Mouse (Mus musculus) midbrain, embryonic 14.5 days (tissue): ENCODE data around the gene Slit2. TPM values are rescaled to one million over a fixed set of nuclear protein-coding genes. Genes with fewer than 3 reads are reported as not detected.

Experiments
- ATAC-seq: fragments of 200-750 bp; cut with Nextera tagmentation; 2 replicates; pipeline ENCODE4 v1.8.0; 2017; ENCODE audit warnings: moderate number of reproducible peaks, moderate library complexity; ENCODE audit not compliant: low FRiP score, low TSS enrichment
- DNase-seq: peaks from one replicate; pipeline ENCODE4 v3.0.0-alpha.2; 2015
- H3K27ac ChIP-seq: fragments of 300-500 bp; sonication (generic); replicated peaks from 2 replicates; pipeline ENCODE4 v1.5.1; 2014; ENCODE audit warnings: mild to moderate bottlenecking, low read depth, low read length, moderate library complexity
- H3K27me3 ChIP-seq: fragments of 300-500 bp; sonication (generic); 2 replicates; pipeline ENCODE4 v1.6.1; 2014; ENCODE audit warnings: low read length, control low read depth, mixed read lengths; ENCODE audit not compliant: control insufficient read depth, insufficient read depth
- H3K36me3 ChIP-seq: fragments of 300-500 bp; sonication (generic); 2 replicates; pipeline ENCODE4 v1.6.1; 2014; ENCODE audit warnings: low read length, control low read depth; ENCODE audit not compliant: control insufficient read depth, insufficient read depth
- H3K4me1 ChIP-seq: fragments of 300-500 bp; sonication (generic); 2 replicates; pipeline ENCODE4 v1.6.1; 2014; ENCODE audit warnings: mild to moderate bottlenecking, antibody characterized with exemption, low read length, control low read depth; ENCODE audit not compliant: control insufficient read depth, insufficient read depth
- H3K4me2 ChIP-seq: fragments of 300-500 bp; sonication (generic); 2 replicates; pipeline ENCODE4 v1.6.1; 2014; ENCODE audit warnings: mild to moderate bottlenecking, low read length, moderate library complexity
- H3K4me3 ChIP-seq: fragments of 300-500 bp; sonication (generic); replicated peaks from 2 replicates; pipeline ENCODE4 v1.5.1; 2014; ENCODE audit warnings: low read depth, low read length
- H3K9ac ChIP-seq: fragments of 300-500 bp; sonication (generic); replicated peaks from 2 replicates; pipeline ENCODE4 v1.6.1; 2014; ENCODE audit warnings: mild to moderate bottlenecking, low read length, moderate library complexity
- H3K9me3 ChIP-seq: fragments of 300-500 bp; sonication (generic); 2 replicates; pipeline ENCODE4 v1.6.1; 2016; ENCODE audit warnings: low read length, control low read depth, mixed read lengths; ENCODE audit not compliant: control insufficient read depth
- WGBS: fragments of 180-500 bp; shearing (Covaris S2); extraction: QIAGEN DNeasy Blood & Tissue Kit; methylation state at CpG from one replicate; pipeline ENCODE4 v1.1.7; 2014; 5-methylcytosine and 5-hydroxymethylcytosine counted together
- polyA plus RNA-seq: library from polyadenylated mRNA; unstranded; fragments of >200 nt; fragmentation: Nextera tagmentation; extraction: Ambion mirVana; gene quantifications from 2 replicates; pipeline ENCODE4 v1.2.1, GENCODE M21; 2014

Slit2 gene
- 24.1 and 25.7 TPM in 2 replicates for polyA plus RNA-seq

- Histone ChIP-seq H3K9ac (peak within 1 kb of the TSS; percentile 76), H3K27ac (peak within 1 kb of the TSS; percentile 75), H3K4me1 (peaks cover 21% of the 10 kb centered on the region), H3K36me3 (no peaks in the 10 kb centered on the region), H3K9me3 (no peaks in the 10 kb centered on the region), H3K4me2 (peak within 1 kb of the TSS; percentile 96), H3K27me3 (no peaks in the 10 kb centered on the region), H3K4me3 (peak within 1 kb of the TSS; percentile 77)
- DNase-seq (peak; percentile 91), ATAC-seq (peak; percentile 89)
- WGBS: under 1% methylated on average over 65 of the region's 66 CpGs
These were observed at the start of gene Slit2 for GRCm38 (mm10) chr5:47982941-47983701. Gene Slit2 (plus strand): TSS chr5:47983138.

- H3K36me3 ChIP-seq: no peaks in the 10 kb centered on the region
- H3K9me3 ChIP-seq: no peaks in the 10 kb centered on the region
- no peaks in the 10 kb centered on the region for H3K27me3 ChIP-seq
- no peak overlapping the region for H3K27ac ChIP-seq
- DNase-seq: no peak
- H3K4me2 ChIP-seq: no peak overlapping the region
- 92% methylated on average over 5 of the region's 5 CpGs for WGBS
- no peaks in the 10 kb centered on the region for H3K4me1 ChIP-seq
- H3K4me3 ChIP-seq: no peak overlapping the region
- no peak overlapping the region for H3K9ac ChIP-seq
- ATAC-seq: no peak
These were observed 44.2 kb upstream of the Slit2 start for GRCm38 (mm10) chr5:47938586-47939372.

- no peak overlapping the region for H3K27ac ChIP-seq
- H3K36me3 ChIP-seq: no peaks in the 10 kb centered on the region
- H3K4me1 ChIP-seq: no peaks in the 10 kb centered on the region
- no peak overlapping the region for H3K4me3 ChIP-seq
- 73% methylated on average over 1 of the region's 1 CpGs for WGBS
- H3K9me3 ChIP-seq: no peaks in the 10 kb centered on the region
- no peaks in the 10 kb centered on the region for H3K27me3 ChIP-seq
- no peak for DNase-seq
- H3K9ac ChIP-seq: no peak overlapping the region
- no peak for ATAC-seq
- H3K4me2 ChIP-seq: no peak overlapping the region
These were observed 26.5 kb upstream of the Slit2 start for GRCm38 (mm10) chr5:47956451-47956850.

- peak; percentile 43 for DNase-seq
- 63% methylated on average over 2 of the region's 2 CpGs for WGBS
These were observed 7.1 kb upstream of the Slit2 start for GRCm38 (mm10) chr5:47975795-47976194.

GRCm38 (mm10) chr5:47979371-47979770 is 3.6 kb upstream of the Slit2 start:
- no peaks in the 10 kb centered on the region for H3K36me3 ChIP-seq
- H3K27me3 ChIP-seq: no peaks in the 10 kb centered on the region
- no peak overlapping the region for H3K9ac ChIP-seq
- H3K9me3 ChIP-seq: no peaks in the 10 kb centered on the region
- H3K4me2 ChIP-seq: no peak overlapping the region
- H3K27ac ChIP-seq: no peak overlapping the region
- no peak overlapping the region for H3K4me3 ChIP-seq
- WGBS: 39% methylated on average over 4 of the region's 4 CpGs
- H3K4me1 ChIP-seq: peaks cover 5% of the 10 kb centered on the region; the same call in 1 of the 2 replicates
- DNase-seq (peak; percentile 66), ATAC-seq (no peak)

More at GRCm38 (mm10) chr5:47975795-47976194, 7.1 kb upstream of the Slit2 start:
- H3K9ac ChIP-seq: no peak overlapping the region
- no peaks in the 10 kb centered on the region for H3K4me1 ChIP-seq
- no peak overlapping the region for H3K27ac ChIP-seq
- no peak; the same call in 1 of the 2 replicates for ATAC-seq
- H3K4me3 ChIP-seq: no peak overlapping the region
- no peaks in the 10 kb centered on the region for H3K27me3 ChIP-seq
- no peaks in the 10 kb centered on the region for H3K9me3 ChIP-seq
- no peaks in the 10 kb centered on the region for H3K36me3 ChIP-seq
- H3K4me2 ChIP-seq: no peak overlapping the region

GRCm38 (mm10) chr5:47980459-47980858 is 2.5 kb upstream of the Slit2 start:
- Histone ChIP-seq H3K9me3 (no peaks in the 10 kb centered on the region), H3K4me2 (no peak overlapping the region), H3K36me3 (no peaks in the 10 kb centered on the region), H3K27me3 (no peaks in the 10 kb centered on the region), H3K4me1 (peaks cover 15% of the 10 kb centered on the region; the same call in 1 of the 2 replicates), H3K9ac (no peak overlapping the region), H3K27ac (no peak overlapping the region), H3K4me3 (no peak overlapping the region)
- ATAC-seq (no peak), DNase-seq (peak; percentile 55)
- 30% methylated on average over 5 of the region's 5 CpGs for whole genome bisulfite sequencing

GRCm38 (mm10) chr5:47981951-47982350 is 987 bp upstream of the Slit2 start:
- 58% methylated on average over 8 of the region's 8 CpGs for WGBS
- H3K9ac ChIP-seq: no peak overlapping the region
- no peak for DNase-seq
- peaks cover 21% of the 10 kb centered on the region for H3K4me1 ChIP-seq
- H3K9me3 ChIP-seq: no peaks in the 10 kb centered on the region
- H3K4me2 ChIP-seq: peak overlapping the region; percentile 96
- H3K27me3 ChIP-seq: no peaks in the 10 kb centered on the region
- no peaks in the 10 kb centered on the region for H3K36me3 ChIP-seq
- no peak overlapping the region for H3K4me3 ChIP-seq
- H3K27ac ChIP-seq: no peak overlapping the region
- ATAC-seq: no peak

- ATAC-seq: peak; percentile 2; the same call in 1 of the 2 replicates
- peak overlapping the region; percentile 96 for H3K4me2 ChIP-seq
- no peaks in the 10 kb centered on the region for H3K36me3 ChIP-seq
- peaks cover 5% of the 10 kb centered on the region; the same call in 1 of the 2 replicates for H3K27me3 ChIP-seq
- peak overlapping the region; percentile 76 for H3K9ac ChIP-seq
- H3K4me1 ChIP-seq: peaks cover 21% of the 10 kb centered on the region
- H3K4me3 ChIP-seq: peak overlapping the region; percentile 77
- H3K9me3 ChIP-seq: no peaks in the 10 kb centered on the region
- H3K27ac ChIP-seq: peak overlapping the region; percentile 75; the same call in 1 of the 2 replicates
- peak; percentile 55 for DNase-seq
- WGBS: 0% methylated on average over 38 of the region's 38 CpGs
These were observed 1.0 kb downstream of the Slit2 start for GRCm38 (mm10) chr5:47983746-47984583.
